Mouse (Mus musculus) urinary bladder, postnatal 36 days (tissue): ENCODE results near the gene Crcp.

Source experiments
- DNase-seq, 2 experiments: peaks; one replicate each; pipeline ENCODE4 v3.0.0; 2022; ENCODE audit warnings: low spot score in 2 of 2, mixed read lengths in 1 of 2

Crcp gene

DNA sequence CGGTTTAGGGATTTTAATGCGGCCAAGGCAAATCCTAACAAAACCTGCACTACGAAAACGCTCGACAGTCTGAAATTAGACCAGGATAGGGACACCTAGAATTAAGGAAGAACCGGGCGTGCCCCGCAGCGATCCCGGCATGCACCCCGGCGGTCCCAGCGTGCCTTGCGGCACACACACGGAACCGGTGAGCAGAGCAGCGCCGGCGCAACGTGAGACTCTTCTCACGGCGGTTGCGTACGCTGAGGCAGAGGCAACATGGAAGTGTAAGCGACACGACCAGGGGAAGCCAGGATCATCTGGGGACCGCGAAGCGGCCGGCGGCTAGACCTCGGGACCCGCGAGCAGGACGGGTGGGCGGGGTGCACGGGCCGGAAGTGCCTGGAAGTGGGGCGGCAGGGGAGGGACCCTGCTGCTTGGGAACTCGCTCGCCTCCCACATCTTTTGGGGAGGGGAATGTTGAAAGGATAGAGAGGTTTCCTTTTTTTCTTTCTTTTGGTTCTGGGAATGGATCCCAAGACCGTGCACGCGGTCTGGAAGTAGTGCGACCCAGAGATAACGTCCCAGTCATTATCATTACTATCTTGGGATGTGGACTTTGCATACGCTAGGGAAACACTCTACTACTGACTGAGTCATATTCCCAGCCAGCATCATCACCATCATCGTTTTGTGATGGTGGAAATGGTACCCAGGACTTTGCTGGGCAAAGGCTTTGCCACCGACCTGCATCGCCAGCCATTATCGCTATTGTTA lies at the start of gene Crcp, which contains the start of gene Asl:
Gene Crcp, plus strand, starts transcription at position 149 of the 756 bp plus-strand sequence.
Gene Asl, minus strand, starts transcription at position 106 of the 756 bp plus-strand sequence.
- peak; percentile 81 to 84 for DNase-seq

DNA sequence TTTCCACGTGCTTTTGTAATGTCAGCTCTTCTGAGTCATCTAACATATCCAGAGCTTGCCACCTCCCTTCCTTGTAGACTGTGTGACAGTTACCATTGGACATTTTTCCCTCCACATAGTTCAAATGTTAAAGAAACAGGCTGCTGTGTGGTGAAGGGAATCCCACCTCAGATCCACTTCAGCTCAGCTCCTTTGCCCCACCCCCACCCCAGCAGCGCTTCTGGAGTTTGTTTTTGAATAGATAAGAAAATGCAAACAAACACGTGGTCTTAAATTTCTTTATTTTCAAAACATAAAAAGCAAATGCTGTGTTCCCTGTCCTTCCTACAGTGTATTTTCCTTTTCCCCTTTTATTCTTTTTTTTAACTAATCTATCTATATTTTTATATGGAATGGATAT lies 48.9 kb upstream of the Crcp start:
- DNase-seq = no peak

GRCm38 (mm10) chr5:129989376-129989775 lies 39.7 kb upstream of the Crcp start:
- no peak for DNase-seq

DNA sequence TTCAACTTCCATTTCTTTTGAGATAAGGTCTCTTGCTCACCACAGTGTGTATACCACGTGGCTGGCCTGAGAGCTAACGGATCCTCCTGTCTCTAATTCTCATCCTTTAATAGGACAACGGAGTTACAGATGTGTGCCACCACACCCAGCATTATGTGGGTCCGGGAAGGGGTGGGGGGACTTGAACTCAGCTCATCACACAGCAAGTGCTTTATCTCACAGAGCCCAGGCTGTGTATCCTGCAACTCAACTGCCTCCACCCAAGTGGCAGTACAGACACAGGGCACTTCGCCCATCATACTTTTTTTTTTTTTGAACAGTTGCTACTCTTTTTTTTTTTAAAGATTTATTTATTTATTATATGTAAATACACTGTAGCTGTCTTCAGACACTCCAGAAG lies 37.2 kb upstream of the Crcp start:
- DNase-seq = no peak

GRCm38 (mm10) chr5:129993374-129993773 lies 35.7 kb upstream of the Crcp start:
- DNase-seq = no peak

DNA sequence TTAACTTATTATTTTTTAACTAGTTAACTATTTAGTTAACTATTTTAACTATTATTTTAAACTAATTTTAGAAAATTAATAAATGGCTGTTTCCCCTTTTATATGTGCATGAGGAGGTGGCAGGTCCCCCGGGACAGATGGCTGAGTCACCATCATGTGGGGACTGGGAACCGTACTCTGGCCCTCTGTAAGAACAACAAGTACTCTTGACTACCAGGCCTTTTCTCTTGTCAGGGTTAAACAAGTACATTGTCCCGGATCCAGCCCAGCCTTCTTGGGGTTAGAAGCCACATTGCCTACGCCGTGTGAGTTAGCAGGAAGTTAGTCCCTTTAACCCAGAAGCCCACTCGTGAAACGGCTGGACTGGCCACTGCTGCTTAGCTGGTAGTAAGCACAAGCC lies 34.1 kb upstream of the Crcp start:
- DNase-seq = no peak

- DNase-seq = no peak
These were observed 31.4 kb upstream of the Crcp start for GRCm38 (mm10) chr5:129997700-129998099.

DNA sequence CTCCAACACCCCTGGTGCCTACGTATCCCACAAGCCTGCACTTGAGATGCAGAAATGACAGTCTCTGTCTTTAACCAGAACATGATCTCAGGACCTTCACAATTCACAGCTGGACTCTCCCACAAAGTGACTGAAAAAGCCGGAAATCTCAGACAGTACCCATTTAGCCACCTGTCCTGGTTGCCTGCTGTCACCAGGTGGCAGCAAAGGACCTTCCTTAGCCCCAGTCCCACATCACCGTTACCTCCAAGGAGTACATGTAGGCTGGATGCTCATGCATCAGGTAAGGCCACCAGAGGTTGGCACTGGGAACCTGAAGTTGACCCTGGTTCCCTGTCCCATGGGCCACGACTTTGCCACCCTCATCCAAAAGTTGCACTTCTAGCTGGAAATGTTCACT lies 30.0 kb upstream of the Crcp start:
- DNase-seq = peak; percentile 39 to 47

DNA sequence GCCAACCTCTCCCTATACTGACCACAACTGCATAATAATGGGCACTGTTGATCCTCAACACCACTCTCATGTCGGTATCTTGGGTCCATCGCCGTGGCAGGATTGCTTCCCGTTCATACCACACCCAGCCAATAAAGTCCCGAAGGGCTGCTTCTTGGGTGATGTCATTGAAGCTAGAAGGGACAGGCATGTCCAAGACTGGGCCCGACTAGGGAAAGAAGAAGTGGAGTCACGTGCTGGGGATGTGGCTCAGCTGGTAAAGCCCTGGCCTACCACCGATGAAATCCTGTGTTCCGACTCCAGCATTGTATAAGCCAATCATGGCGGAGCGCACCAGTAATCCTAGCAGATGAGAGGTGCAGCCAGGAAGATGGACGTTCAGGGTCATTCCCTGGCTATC lies 28.4 kb upstream of the Crcp start:
- DNase-seq = peak in 1 of 2 experiments; percentile 28

DNA sequence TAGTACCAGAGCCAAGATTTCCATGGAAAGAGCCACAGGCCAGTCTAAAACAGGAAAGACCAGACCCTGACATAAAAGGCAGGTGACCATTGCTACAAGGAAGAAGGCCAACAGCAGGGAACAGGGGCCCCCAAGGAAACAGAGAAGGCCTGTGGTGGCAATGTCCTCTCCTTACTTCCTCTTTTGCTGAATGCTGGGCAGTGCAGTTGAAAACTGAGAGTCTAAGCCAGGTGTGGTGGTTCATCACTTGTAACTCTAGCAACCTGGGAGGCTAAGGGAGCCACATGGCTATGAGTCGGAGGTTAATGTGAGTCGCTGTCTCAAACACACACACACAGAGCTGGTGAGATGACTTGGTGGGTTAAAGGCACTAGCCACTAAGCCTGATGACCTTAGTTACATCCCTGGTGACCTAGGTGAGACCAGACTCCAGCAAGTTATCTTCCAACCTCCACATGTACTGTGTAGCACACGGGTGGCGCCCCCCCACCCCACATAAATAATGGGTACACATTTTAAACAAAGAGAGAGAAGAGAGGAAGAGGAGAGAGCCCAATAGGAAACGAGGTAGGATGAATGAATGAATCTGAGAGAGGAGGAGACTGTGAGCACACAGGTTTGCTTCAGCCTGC lies 27.6 kb upstream of the Crcp start:
- no peak for DNase-seq

DNA sequence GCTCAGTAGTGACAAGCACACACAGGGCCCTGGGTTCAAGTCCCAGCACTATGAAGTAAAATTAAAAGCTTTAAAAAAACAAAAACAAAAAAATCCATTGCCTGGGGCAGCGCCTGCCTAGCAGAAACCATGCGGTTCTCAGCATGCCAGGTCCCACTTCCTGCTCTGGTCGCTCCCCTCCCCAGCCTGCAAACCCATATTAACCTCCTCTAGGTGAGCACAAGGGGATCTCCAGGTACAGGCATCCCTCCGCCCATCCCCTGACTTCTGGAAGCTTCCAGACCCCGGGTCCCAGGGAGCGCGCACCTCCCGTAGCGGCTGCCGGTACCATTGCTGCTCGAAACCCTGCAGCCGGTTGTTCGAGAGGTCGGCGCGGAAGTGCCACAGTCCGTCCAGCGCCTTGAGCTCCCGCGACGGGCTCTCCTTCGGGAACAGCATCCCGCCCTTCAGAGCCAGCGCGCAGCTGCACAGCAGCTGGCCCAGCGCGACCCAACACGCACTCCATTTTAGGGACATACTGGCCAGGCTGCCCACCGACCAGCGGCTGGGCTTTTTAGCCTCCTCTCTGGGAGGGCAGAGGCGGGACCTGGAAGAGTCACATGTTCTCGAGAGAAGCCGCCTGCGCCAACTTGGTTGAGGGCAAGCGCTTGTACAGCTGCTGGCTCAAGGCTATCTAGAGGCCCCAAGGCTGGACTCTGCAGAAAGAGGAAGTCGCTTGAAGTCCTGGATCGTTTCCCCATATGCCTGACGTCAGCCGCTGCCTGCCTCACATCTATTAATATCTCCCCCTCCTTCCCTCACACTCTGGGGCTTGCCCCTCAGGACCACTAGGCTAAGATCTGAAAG lies 26.6 kb upstream of the Crcp start, which contains the start of gene Gusb:
Gene Gusb, minus strand, starts transcription at position 749 of the 846 bp plus-strand sequence.
- peak; percentile 76 to 86 for DNase-seq

GRCm38 (mm10) chr5:130003229-130003628 lies 25.9 kb upstream of the Crcp start:
- DNase-seq = no peak

GRCm38 (mm10) chr5:130007344-130007743 lies 21.7 kb upstream of the Crcp start:
- DNase-seq = no peak

GRCm38 (mm10) chr5:130008034-130008590 lies 21.0 kb upstream of the Crcp start:
- DNase-seq = no peak

DNA sequence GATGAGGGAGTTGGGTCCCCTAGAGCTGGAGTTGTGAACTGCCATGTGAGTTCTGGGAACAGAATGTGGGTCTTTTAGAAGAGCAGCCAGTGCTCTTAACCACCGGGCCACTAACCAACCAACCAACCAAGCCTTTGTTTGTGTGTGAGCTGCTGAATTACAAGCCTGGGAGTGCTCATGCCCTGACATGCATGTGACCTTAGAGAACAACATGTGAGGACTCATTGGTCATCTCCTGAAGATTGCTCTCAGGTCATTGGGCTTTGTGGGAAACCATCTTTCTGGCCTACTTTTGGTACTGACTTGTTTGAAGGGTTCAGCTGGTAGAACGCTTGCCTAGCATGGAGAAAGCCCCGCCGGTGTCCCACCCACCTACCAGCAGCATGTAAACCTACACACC lies 19.3 kb upstream of the Crcp start:
- DNase-seq = no peak

GRCm38 (mm10) chr5:130010961-130011360 lies 18.1 kb upstream of the Crcp start:
- no peak for DNase-seq

DNA sequence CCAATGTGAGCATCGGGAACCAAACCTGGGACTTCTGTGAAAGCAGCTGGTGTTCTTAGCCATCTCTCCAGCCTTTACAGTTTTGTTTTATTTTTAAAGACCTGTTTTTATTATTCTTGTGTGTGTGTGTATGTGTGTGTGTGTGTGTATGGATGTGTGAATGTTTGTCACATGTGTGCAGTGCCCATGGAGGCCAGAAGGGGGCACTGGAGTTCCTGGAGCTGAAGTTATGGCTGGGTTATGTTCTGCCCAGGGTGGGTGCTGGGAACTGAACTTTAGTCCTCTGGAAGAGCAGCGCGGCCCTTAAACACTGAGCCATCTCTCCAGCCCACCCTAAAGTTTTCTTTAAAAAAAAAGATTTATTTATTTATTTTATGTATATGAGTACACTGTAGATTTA lies 14.0 kb upstream of the Crcp start:
- DNase-seq = no peak

DNA sequence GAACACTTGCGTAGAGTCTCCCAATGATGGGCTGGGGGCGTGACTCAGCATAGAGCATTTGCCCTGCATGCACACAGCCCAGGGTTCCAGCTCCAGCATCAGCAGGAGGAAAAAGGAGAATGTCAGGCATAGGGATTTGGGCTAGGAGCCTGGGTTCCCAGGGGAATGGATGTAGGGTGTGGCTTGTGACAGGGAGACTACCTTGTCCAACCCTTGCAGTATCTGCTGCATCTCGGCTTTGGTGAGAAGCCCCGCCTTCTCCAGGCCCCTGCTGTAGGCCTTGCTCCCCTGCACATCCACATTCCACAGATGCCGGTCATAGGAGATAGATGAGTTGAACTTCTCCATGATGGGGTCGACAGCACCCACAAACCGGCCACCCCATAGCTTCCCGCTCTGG lies 9.6 kb upstream of the Crcp start:
- no peak for DNase-seq

DNA sequence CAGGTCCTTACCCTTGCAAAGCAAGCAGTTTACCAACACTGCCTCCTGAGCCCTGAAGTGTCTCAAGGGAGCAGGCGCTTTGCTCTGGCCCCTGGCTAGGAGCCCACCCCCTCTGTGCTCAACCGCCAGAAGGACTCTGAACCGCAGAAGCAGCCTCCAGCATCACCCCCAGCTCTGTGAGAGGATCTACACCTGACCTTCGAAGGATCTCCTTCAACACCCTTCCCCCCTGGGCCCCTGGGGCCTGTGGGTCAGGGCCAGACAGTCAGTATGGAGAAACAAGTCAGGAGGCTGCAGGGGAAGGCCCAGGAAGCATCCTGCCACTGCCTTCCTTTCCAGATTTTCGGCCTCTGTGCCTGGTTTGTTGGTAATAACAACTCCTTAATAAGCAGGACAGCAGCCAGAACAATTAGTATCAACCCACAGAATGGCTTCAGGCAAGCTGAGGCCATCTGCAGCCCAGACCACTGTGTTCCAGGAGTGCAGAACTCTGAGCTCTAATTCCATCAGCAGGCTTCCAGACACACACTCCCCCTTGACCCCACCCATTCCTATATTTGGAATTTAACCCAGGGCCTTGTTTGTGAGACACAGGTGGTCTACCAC lies 7.6 kb upstream of the Crcp start:
- DNase-seq = no peak

GRCm38 (mm10) chr5:130022366-130022765 lies 6.7 kb upstream of the Crcp start:
- no peak for DNase-seq

DNA sequence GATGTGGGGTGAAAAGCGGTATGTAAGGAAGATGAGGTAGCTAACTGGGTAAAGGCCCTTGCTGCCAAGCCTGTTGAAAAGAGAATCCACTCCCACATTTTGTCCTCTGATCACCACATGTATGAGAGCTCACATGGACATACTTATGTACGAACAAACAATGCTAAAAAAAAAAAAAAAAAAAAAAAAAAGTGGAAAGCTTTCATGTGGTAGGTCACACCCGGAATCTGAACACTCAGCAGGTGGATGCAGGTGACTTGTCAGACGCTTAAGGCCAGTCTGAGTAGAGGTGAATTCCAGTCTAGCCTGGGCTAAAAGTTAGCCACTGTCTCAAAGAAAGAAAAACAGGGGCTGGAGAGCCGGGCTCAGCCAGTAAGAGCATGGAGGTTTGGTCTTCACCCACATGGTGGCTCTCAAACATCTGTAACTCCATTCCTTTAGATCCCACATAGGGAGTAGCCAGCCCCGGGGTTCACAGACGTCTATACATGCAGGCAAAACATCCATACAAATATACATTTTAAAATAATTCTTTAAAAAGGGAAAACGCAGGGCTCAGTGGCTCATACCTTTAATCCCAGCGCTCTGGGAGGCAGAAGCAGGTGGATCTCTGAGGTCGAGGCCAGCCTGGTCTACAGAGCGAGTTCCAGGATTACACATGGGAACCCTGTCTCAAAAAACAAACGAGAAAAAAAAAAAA lies 5.9 kb upstream of the Crcp start:
- DNase-seq = no peak
